Mouse (Mus musculus): ENCODE data around the gene BB287469.
"Not testable (repeated sequence)": the region's sequence is repeated elsewhere in the genome, so short reads cannot be mapped to it uniquely, and the experiment has no call there.

GRCm38 (mm10) chr12:87816277-87816676 lies at the start of gene BB287469:
- not testable (repeated sequence) for TF ChIP-seq EP300, CTCF (IDR thresholded peaks at IDR 0.05; ENCODE audit: low read depth)
